11 mouse cellular contexts compared by ENCODE assay signal in genomic region chr12:82226311-82227066, GRCm38 (mm10). TPM values are rescaled to one million over a fixed set of nuclear protein-coding genes. Genes with fewer than 3 reads are reported as not detected.
DNase-seq lines count a peak whose midpoint lies in the region; ATAC-seq and TF ChIP-seq lines count a peak whose summit lies in the region.
"Had no signal": no experiment of that assay in that cellular context is flagged by ENCODE, and none has a peak within 500 bp of the region (broad histone marks: within the 10 kb centered on the region; RNA-seq: fewer than 3 reads in every experiment).

No protein-coding gene starts in this region.

- no peak for TF ChIP-seq CTCF in liver, adult 2 months (IDR thresholded peaks at IDR 0.05; ENCODE audit: low read depth, low read length)
- TF ChIP-seq CTCF in MEL (IDR thresholded peaks at IDR 0.05 in 2 of 3, conservative IDR thresholded peaks at IDR 0.05 in 1 of 3; ENCODE audit: control insufficient read depth in 1 of 3, insufficient read depth in 1 of 3, low read depth in 2 of 3, low read length in 3 of 3, poor library complexity in 1 of 3, severe bottlenecking in 1 of 3), result no peak
- no peak for TF ChIP-seq CTCF in liver, postnatal 0 days (IDR thresholded peaks at IDR 0.05; ENCODE audit: low read depth)

- H3K79me2 ChIP-seq in liver, adult 2 months (ENCODE audit: control insufficient read depth, insufficient read depth, low read length), result peaks cover 16% of the 10 kb centered on the region; the same call in 1 of the 2 replicates
- peaks cover 34% of the 10 kb centered on the region for H3K79me2 ChIP-seq in MEL (ENCODE audit: control insufficient read depth, insufficient read depth, low read length, poor library complexity)

- H3K9me3 ChIP-seq in MEL (replicated peaks; ENCODE audit: insufficient read depth, low read length), result no peaks in the 10 kb centered on the region
- H3K9me3 ChIP-seq in liver, postnatal 0 days (ENCODE audit: low read length), result no peaks in the 10 kb centered on the region
- H3K9me3 ChIP-seq: neural tube, embryonic 12.5 days had no signal

- no peaks in the 10 kb centered on the region for H3K36me3 ChIP-seq in liver, adult 2 months (ENCODE audit: control insufficient read depth, insufficient read depth, low read length)
- peaks cover 0 to 68% of the 10 kb centered on the region in 2 experiments; a peak in 2 of 4 replicates for H3K36me3 ChIP-seq in MEL (ENCODE audit: control insufficient read depth in 1 of 2, insufficient read depth in 2 of 2, low read length in 2 of 2)
- H3K36me3 ChIP-seq in liver, postnatal 0 days (replicated peaks; ENCODE audit: insufficient read depth, low read length), result no peaks in the 10 kb centered on the region
- H3K36me3 ChIP-seq: neural tube, embryonic 12.5 days had no signal

- no peak overlapping the region for H3K4me2 ChIP-seq in liver, postnatal 0 days (ENCODE audit: low read depth, low read length)
- H3K4me2 ChIP-seq: neural tube, embryonic 12.5 days had no signal

- WGBS in liver, adult 2 months, result 54% methylated on average over 6 of the region's 6 CpGs
- 50% methylated on average over 6 of the region's 6 CpGs for WGBS in liver, postnatal 0 days (ENCODE audit: insufficient replicate concordance)

- H3K27ac ChIP-seq in liver, adult 2 months (replicated peaks; ENCODE audit: insufficient read depth, low read depth, low read length), result no peak overlapping the region
- H3K27ac ChIP-seq in MEL (ENCODE audit: control insufficient read depth, low read depth, low read length), result peak overlapping the region; percentile 97
- peak overlapping the region; percentile 78 for H3K27ac ChIP-seq in liver, postnatal 0 days (ENCODE audit: low read depth)
- H3K27ac ChIP-seq: neural tube, embryonic 12.5 days had no signal

- no peak for TF ChIP-seq RAD21 in MEL (IDR thresholded peaks at IDR 0.05; ENCODE audit: low read depth, low read length)

- peak; percentile 63 for DNase-seq in liver, adult 2 months (ENCODE audit: extremely low read depth, low read depth, low spot score)
- no peak for DNase-seq in liver
- peak; percentile 36 for DNase-seq in MEL (ENCODE audit: low read depth, low spot score)
- peak; percentile 39 for DNase-seq in embryo, embryonic 11 days
- DNase-seq in liver, postnatal 0 days, result no peak
- no peak for DNase-seq in frontal cortex, postnatal 10 days (ENCODE audit: low spot score in 2 of 2)
- DNase-seq in left cerebral cortex, postnatal 10 days (ENCODE audit: extremely low spot score in 1 of 2, low spot score in 2 of 2), result no peak
- DNase-seq: layer of hippocampus, postnatal 36 days had no signal

- ATAC-seq in liver, postnatal 0 days, result peak; percentile 13; the same call in 1 of the 2 replicates
- ATAC-seq: forebrain, embryonic 16.5 days; hindbrain, embryonic 16.5 days had no signal

- intact Hi-C loops in left cerebral cortex, postnatal 10 days (cut with DNase I), result no loop called here

- no peak for TF ChIP-seq POLR2A in liver, adult 2 months (IDR thresholded peaks at IDR 0.05; ENCODE audit: extremely low read depth, insufficient read depth, low read length)
- no peak for TF ChIP-seq POLR2A in MEL (IDR thresholded peaks at IDR 0.05; ENCODE audit: control insufficient read depth in 1 of 2, insufficient read depth in 1 of 2, low read depth in 1 of 2, low read length in 2 of 2, poor library complexity in 1 of 2)

- H3K9ac ChIP-seq in liver, adult 2 months (ENCODE audit: low read depth, low read length), result no peak overlapping the region
- H3K9ac ChIP-seq in MEL (ENCODE audit: control insufficient read depth, low read depth, low read length, poor library complexity, severe bottlenecking), result peak overlapping the region; percentile 49
- H3K9ac ChIP-seq in liver, postnatal 0 days (replicated peaks), result no peak overlapping the region
- H3K9ac ChIP-seq: neural tube, embryonic 12.5 days had no signal

- no peak overlapping the region for H3K4me3 ChIP-seq in liver, adult 2 months (ENCODE audit: insufficient read depth, low read depth, low read length)
- no peak overlapping the region for H3K4me3 ChIP-seq in MEL (ENCODE audit: control insufficient read depth in 1 of 2, insufficient read depth in 1 of 2, low read depth in 2 of 2, low read length in 2 of 2)
- no peak overlapping the region for H3K4me3 ChIP-seq in liver, postnatal 0 days (ENCODE audit: low read depth, low read length)
- H3K4me3 ChIP-seq: neural tube, embryonic 12.5 days had no signal

- H3K4me1 ChIP-seq in liver, adult 2 months (ENCODE audit: control insufficient read depth, insufficient read depth, low read length), result peaks cover 9% of the 10 kb centered on the region
- H3K4me1 ChIP-seq in MEL (ENCODE audit: control insufficient read depth in 1 of 2, insufficient read depth in 2 of 2, low read length in 2 of 2), result peaks cover 49 to 65% of the 10 kb centered on the region in 2 experiments
- H3K4me1 ChIP-seq in liver, postnatal 0 days (ENCODE audit: insufficient read depth), result peaks cover 31% of the 10 kb centered on the region
- H3K4me1 ChIP-seq: neural tube, embryonic 12.5 days had no signal

- H3K27me3 ChIP-seq in liver, adult 2 months (ENCODE audit: control insufficient read depth, insufficient read depth, low read length), result no peaks in the 10 kb centered on the region
- no peaks in the 10 kb centered on the region for H3K27me3 ChIP-seq in MEL (ENCODE audit: control insufficient read depth in 1 of 2, insufficient read depth in 2 of 2, low read length in 2 of 2)
- no peaks in the 10 kb centered on the region for H3K27me3 ChIP-seq in liver, postnatal 0 days (ENCODE audit: insufficient read depth, low read length)
- H3K27me3 ChIP-seq: neural tube, embryonic 12.5 days had no signal

- peak in 1 of 2 experiments; percentile 19; a peak in 1 of 4 replicates for TF ChIP-seq EP300 in MEL (IDR thresholded peaks at IDR 0.05; ENCODE audit: low read depth in 1 of 2, low read length in 2 of 2)
- TF ChIP-seq EP300 in liver, postnatal 0 days (IDR thresholded peaks at IDR 0.05; ENCODE audit: low read depth), result no peak

TF ChIP-seq in MEL, 35 proteins besides CTCF, POLR2A, EP300 and RAD21:
- TF ChIP-seq ZKSCAN1 (IDR thresholded peaks at IDR 0.05; ENCODE audit: low read depth, low read length) (0 out of 2 replicates have a peak, but pooled peaks have one; percentile 53), E2F4 (IDR thresholded peaks at IDR 0.05; ENCODE audit: borderline replicate concordance, low read depth, low read length) (no peak), TBP (IDR thresholded peaks at IDR 0.05; ENCODE audit: low read depth, low read length) (no peak), ZNF384 (IDR thresholded peaks at IDR 0.05; ENCODE audit: low read depth, low read length) (no peak)

RNA-seq across cellular contexts. Expression of gene Sipa1l1, which starts 57.4 kb away (rescaled TPM):
- total RNA-seq in liver, adult 2 months (2014; rRNA removed), result 13.7 and 17.6 TPM in 2 replicates
- polyA plus RNA-seq in liver, adult 2 months (2012; rRNA removed), result 9.7 and 10.3 TPM in 2 replicates
- total RNA-seq in MEL (2012; rRNA removed), result 18.1 and 30.1 TPM in 2 replicates
- 10 to 100 TPM; 19.3 to 42.7 TPM for polyA plus RNA-seq in MEL (2012; ENCODE audit: insufficient read depth in 1 of 2, insufficient read length in 2 of 2, low read depth in 1 of 2, low replicate concordance in 2 of 2, missing spikeins in 1 of 2)
- polyA plus RNA-seq in liver, postnatal 0 days (2015; fragmentation: Nextera tagmentation; extraction: Ambion mirVana), result 2.0 and 3.2 TPM in 2 replicates
- total RNA-seq in left cerebral cortex, postnatal 10 days (2021), result 100 to 1,000 TPM; 129 to 135 TPM

Comparison
In these comparisons a context has a peak if more than half of its experiments do, and no peak if none do; other contexts are left out.
1. DNase-seq: peak in liver, adult 2 months (single experiment), MEL (single experiment) and embryo, embryonic 11 days (single experiment); none in liver (single experiment), liver, postnatal 0 days (single experiment), frontal cortex, postnatal 10 days (0 of 2) and left cerebral cortex, postnatal 10 days (0 of 2).